Mouse (Mus musculus): ENCODE measurements at regions not wholly inside any gene's neighbourhood (a gene's known extent, or its start where the extent isn't known, plus 50 kb on each side); places are given as distances from the start of the nearest gene placed in this dataset.

- H3K27me3 ChIP-seq (ENCODE audit: control insufficient read depth, insufficient read depth, low read length) = no peaks in the 10 kb centered on the region
- no peaks in the 10 kb centered on the region for H3K4me1 ChIP-seq (ENCODE audit: control insufficient read depth, insufficient read depth, insufficient read length, low read length)
- H3K36me3 ChIP-seq (ENCODE audit: control insufficient read depth, insufficient read depth, low read length) = no peaks in the 10 kb centered on the region
- H3K4me3 ChIP-seq (ENCODE audit: low read depth, low read length) = no peak overlapping the region
- TF ChIP-seq CTCF (IDR thresholded peaks at IDR 0.05; ENCODE audit: extremely low read depth, insufficient read length, insufficient replicate concordance, low read depth, low read length) (no peak), POLR2A (IDR thresholded peaks at IDR 0.05; ENCODE audit: low read depth, low read length) (no peak)
- WGBS = 75% methylated on average over 14 of the region's 14 CpGs
- no peak overlapping the region for H3K27ac ChIP-seq (ENCODE audit: insufficient read depth, low read depth, low read length)
These were observed 195.0 kb upstream of the Cxcr4 start for GRCm38 (mm10) chr1:128786941-128787569.

DNA sequence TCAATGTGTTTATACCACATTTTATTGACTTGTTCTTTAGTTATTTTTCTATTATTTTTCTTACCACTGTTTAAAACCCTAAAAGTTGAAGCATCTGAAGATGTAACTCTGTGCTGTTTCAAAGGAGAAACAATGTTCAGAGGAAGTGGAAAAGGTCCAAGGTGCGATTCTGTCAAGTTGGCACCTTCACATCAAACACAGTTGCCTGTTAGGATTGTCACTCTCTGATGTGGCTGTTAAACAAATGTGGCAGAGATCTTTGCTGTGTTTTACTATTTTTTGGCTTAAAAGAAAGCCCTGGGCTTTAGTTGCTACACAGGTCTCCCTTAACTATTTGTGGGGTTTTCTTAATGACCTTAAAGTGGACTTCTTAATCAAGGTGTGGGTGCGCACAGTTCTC lies 190.2 kb upstream of the Cxcr4 start:
- H3K36me3 ChIP-seq (ENCODE audit: control insufficient read depth, insufficient read depth, low read length) = no peaks in the 10 kb centered on the region
- TF ChIP-seq POLR2A (IDR thresholded peaks at IDR 0.05; ENCODE audit: low read depth, low read length) (no peak), CTCF (IDR thresholded peaks at IDR 0.05; ENCODE audit: extremely low read depth, insufficient read length, insufficient replicate concordance, low read depth, low read length) (no peak)
- no peak overlapping the region for H3K27ac ChIP-seq (ENCODE audit: insufficient read depth, low read depth, low read length)
- no peaks in the 10 kb centered on the region for H3K27me3 ChIP-seq (ENCODE audit: control insufficient read depth, insufficient read depth, low read length)
- 82% methylated on average over 2 of the region's 2 CpGs for WGBS
- H3K4me1 ChIP-seq (ENCODE audit: control insufficient read depth, insufficient read depth, insufficient read length, low read length) = no peaks in the 10 kb centered on the region
- H3K4me3 ChIP-seq (ENCODE audit: low read depth, low read length) = no peak overlapping the region

DNA sequence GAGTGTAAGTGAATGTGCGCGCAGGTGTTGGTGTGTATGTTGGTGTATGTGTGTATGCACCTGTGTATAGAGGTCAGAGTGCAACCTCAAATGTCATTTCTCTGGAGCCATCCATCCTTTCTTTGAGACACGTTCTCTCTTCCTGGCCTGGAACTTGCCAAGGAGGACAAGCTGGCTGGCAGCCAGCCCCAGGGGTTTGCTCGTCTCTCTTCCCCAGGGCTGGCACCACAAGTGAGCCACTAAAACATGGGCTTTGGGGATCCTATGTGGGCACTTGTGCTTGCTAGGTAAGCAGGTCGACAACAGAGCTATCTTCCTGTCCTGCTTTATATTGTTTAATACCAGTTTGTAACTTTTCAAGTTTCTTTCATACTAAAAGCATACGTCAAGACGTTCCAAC lies 189.8 kb upstream of the Cxcr4 start:
- H3K4me3 ChIP-seq (ENCODE audit: low read depth, low read length) = no peak overlapping the region
- H3K36me3 ChIP-seq (ENCODE audit: control insufficient read depth, insufficient read depth, low read length) = no peaks in the 10 kb centered on the region
- 67% methylated on average over 7 of the region's 7 CpGs for WGBS
- H3K27ac ChIP-seq (ENCODE audit: insufficient read depth, low read depth, low read length) = no peak overlapping the region
- TF ChIP-seq CTCF (IDR thresholded peaks at IDR 0.05; ENCODE audit: extremely low read depth, insufficient read length, insufficient replicate concordance, low read depth, low read length) (no peak), POLR2A (IDR thresholded peaks at IDR 0.05; ENCODE audit: low read depth, low read length) (no peak)
- H3K4me1 ChIP-seq (ENCODE audit: control insufficient read depth, insufficient read depth, insufficient read length, low read length) = no peaks in the 10 kb centered on the region
- no peaks in the 10 kb centered on the region for H3K27me3 ChIP-seq (ENCODE audit: control insufficient read depth, insufficient read depth, low read length)

DNA sequence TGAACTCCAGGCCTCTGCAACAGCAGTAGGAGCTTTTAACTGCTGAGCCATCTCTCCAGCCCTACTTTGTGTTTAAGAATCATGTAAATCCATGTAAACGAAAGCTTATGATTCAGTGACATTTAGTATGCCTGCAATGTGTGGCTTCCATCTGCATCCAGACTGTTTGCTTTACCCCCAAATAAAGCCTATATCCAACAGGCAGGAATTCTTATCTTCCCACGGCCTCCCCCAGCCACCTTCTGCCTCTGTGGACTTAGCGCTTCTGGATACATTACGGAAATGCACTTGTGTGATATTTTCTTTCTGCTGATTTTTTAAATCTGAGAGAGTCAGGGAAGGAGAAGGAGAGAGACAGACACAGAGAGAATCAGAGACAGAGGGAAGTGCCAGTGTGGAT lies 189.2 kb upstream of the Cxcr4 start:
- Histone ChIP-seq H3K36me3 (ENCODE audit: control insufficient read depth, insufficient read depth, low read length) (no peaks in the 10 kb centered on the region), H3K27me3 (ENCODE audit: control insufficient read depth, insufficient read depth, low read length) (no peaks in the 10 kb centered on the region), H3K4me1 (ENCODE audit: control insufficient read depth, insufficient read depth, insufficient read length, low read length) (no peaks in the 10 kb centered on the region), H3K4me3 (ENCODE audit: low read depth, low read length) (no peak overlapping the region), H3K27ac (ENCODE audit: insufficient read depth, low read depth, low read length) (no peak overlapping the region)
- TF ChIP-seq POLR2A (IDR thresholded peaks at IDR 0.05; ENCODE audit: low read depth, low read length) (no peak), CTCF (IDR thresholded peaks at IDR 0.05; ENCODE audit: extremely low read depth, insufficient read length, insufficient replicate concordance, low read depth, low read length) (no peak)
- 75% methylated on average over 4 of the region's 4 CpGs for WGBS

DNA sequence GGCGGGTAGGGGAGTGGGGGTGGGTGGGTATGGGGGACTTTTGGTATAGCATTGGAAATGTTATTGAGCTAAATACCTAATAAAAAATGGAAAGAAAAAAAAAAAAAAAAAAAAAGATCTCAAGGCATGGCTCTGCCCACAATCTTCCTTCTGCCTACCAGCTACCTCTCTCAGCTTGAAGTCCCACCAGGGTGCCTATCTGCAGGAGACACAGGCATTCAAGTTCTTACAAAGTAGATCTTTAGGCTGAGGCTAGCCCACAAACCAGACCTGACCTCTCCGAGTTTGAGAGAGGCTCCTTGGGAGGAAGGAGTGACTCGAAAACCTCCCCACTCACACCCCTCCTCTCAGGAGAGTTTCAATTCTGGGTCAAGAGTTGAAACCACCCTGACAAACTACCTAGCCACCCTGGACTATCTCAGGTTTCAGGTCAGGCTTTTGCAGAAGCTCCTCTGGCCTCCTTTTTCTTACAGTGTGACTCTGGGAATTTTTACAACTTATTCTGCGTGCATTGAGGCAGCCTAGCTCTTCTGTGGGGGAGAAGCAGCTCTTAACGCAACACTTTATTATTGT lies 187.6 kb upstream of the Cxcr4 start:
- Histone ChIP-seq H3K4me3 (ENCODE audit: low read depth, low read length) (no peak overlapping the region), H3K36me3 (ENCODE audit: control insufficient read depth, insufficient read depth, low read length) (no peaks in the 10 kb centered on the region), H3K4me1 (ENCODE audit: control insufficient read depth, insufficient read depth, insufficient read length, low read length) (no peaks in the 10 kb centered on the region), H3K27ac (ENCODE audit: insufficient read depth, low read depth, low read length) (no peak overlapping the region), H3K27me3 (ENCODE audit: control insufficient read depth, insufficient read depth, low read length) (no peaks in the 10 kb centered on the region)
- TF ChIP-seq POLR2A (IDR thresholded peaks at IDR 0.05; ENCODE audit: low read depth, low read length) (no peak), CTCF (IDR thresholded peaks at IDR 0.05; ENCODE audit: extremely low read depth, insufficient read length, insufficient replicate concordance, low read depth, low read length) (no peak)
- 81% methylated on average over 5 of the region's 5 CpGs for WGBS

GRCm38 (mm10) chr1:128772440-128772839 lies 180.3 kb upstream of the Cxcr4 start:
- no peaks in the 10 kb centered on the region for H3K36me3 ChIP-seq (ENCODE audit: control insufficient read depth, insufficient read depth, low read length)
- no peaks in the 10 kb centered on the region for H3K4me1 ChIP-seq (ENCODE audit: control insufficient read depth, insufficient read depth, insufficient read length, low read length)
- 66% methylated on average over 3 of the region's 3 CpGs for WGBS
- H3K27ac ChIP-seq (ENCODE audit: insufficient read depth, low read depth, low read length) = no peak overlapping the region
- no peak for TF ChIP-seq CTCF (IDR thresholded peaks at IDR 0.05; ENCODE audit: extremely low read depth, insufficient read length, insufficient replicate concordance, low read depth, low read length)
- TF ChIP-seq POLR2A (IDR thresholded peaks at IDR 0.05; ENCODE audit: low read depth, low read length) = no peak
- no peaks in the 10 kb centered on the region for H3K27me3 ChIP-seq (ENCODE audit: control insufficient read depth, insufficient read depth, low read length)
- no peak overlapping the region for H3K4me3 ChIP-seq (ENCODE audit: low read depth, low read length)

- no peak overlapping the region for H3K27ac ChIP-seq (ENCODE audit: insufficient read depth, low read depth, low read length)
- no peak overlapping the region for H3K4me3 ChIP-seq (ENCODE audit: low read depth, low read length)
- no peaks in the 10 kb centered on the region for H3K4me1 ChIP-seq (ENCODE audit: control insufficient read depth, insufficient read depth, insufficient read length, low read length)
- TF ChIP-seq CTCF (IDR thresholded peaks at IDR 0.05; ENCODE audit: extremely low read depth, insufficient read length, insufficient replicate concordance, low read depth, low read length) (no peak), POLR2A (IDR thresholded peaks at IDR 0.05; ENCODE audit: low read depth, low read length) (no peak)
- WGBS = 82% methylated on average over 5 of the region's 5 CpGs
- no peaks in the 10 kb centered on the region for H3K36me3 ChIP-seq (ENCODE audit: control insufficient read depth, insufficient read depth, low read length)
- H3K27me3 ChIP-seq (ENCODE audit: control insufficient read depth, insufficient read depth, low read length) = no peaks in the 10 kb centered on the region
These were observed 178.7 kb upstream of the Cxcr4 start for GRCm38 (mm10) chr1:128770786-128771185.

All from small intestine, adult 2 months (tissue).